Mouse (Mus musculus) gastrocnemius, adult 2 months (tissue): ENCODE data around the gene Iffo2. TPM values are rescaled to one million over a fixed set of nuclear protein-coding genes. Genes with fewer than 3 reads are reported as not detected.

ENCODE experiments used
- DNase-seq: peaks from one replicate; pipeline ENCODE4 v3.0.0; 2022
- H3K27ac ChIP-seq: fragments of 200-600 bp; 2 replicates; pipeline ENCODE4 v1.8.1; 2022; ENCODE audit warnings: mild to moderate bottlenecking
- H3K4me3 ChIP-seq: fragments of 200-600 bp; 2 replicates; pipeline ENCODE4 v1.8.1; 2022; ENCODE audit warnings: mild to moderate bottlenecking, moderate library complexity
- CTCF ChIP-seq: fragments of 200-600 bp; IDR thresholded peaks from 2 replicates; pipeline ENCODE4 v1.8.1; 2022; ENCODE audit warnings: antibody characterized with exemption, mild to moderate bottlenecking, moderate library complexity
- intact Hi-C: fragments of 180-260 bp; cut with DNase I; formaldehyde crosslinking; loops from one replicate; pipeline ENCODE4 v1.15.1; 2025
- total RNA-seq, 2 experiments: library from RNA; stranded (reverse); gene quantifications; 2 replicates each; pipeline ENCODE4 v1.2.3; 2021

Gene Iffo2
- total RNA-seq, 2 experiments from 2014 or later, result 2.1 to 2.5 TPM

GRCm38 (mm10) chr4:139605216-139605615, 74.9 kb downstream of the Iffo2 start:
- intact Hi-C loops, result no loop called here
- no peak for TF ChIP-seq CTCF
- Histone ChIP-seq H3K27ac (no peak overlapping the region), H3K4me3 (no peak overlapping the region)
- no peak for DNase-seq

- intact Hi-C loops, result no loop called here
- H3K27ac ChIP-seq, result peak overlapping the region; percentile 31
- H3K4me3 ChIP-seq, result no peak overlapping the region
- TF ChIP-seq CTCF, result no peak
- DNase-seq, result no peak
Observed at GRCm38 (mm10) chr4:139606732-139607131, 76.4 kb downstream of the Iffo2 start.

GRCm38 (mm10) chr4:139608975-139609374, 78.6 kb downstream of the Iffo2 start:
- Histone ChIP-seq H3K4me3 (no peak overlapping the region), H3K27ac (no peak overlapping the region)
- no peak for DNase-seq
- no peak for TF ChIP-seq CTCF
- intact Hi-C loops, result no loop called here

GRCm38 (mm10) chr4:139610954-139611353, 80.6 kb downstream of the Iffo2 start:
- TF ChIP-seq CTCF, result no peak
- Histone ChIP-seq H3K4me3 (no peak overlapping the region), H3K27ac (peak overlapping the region; percentile 69)
- DNase-seq, result no peak
- intact Hi-C loops, result loop anchor here (2.0 kb wide), 2 partner anchors 26 to 140 kb away; no protein-coding TSS in a partner anchor

- no peak for TF ChIP-seq CTCF
- intact Hi-C loops, result loop anchor here (2.0 kb wide), 2 partner anchors 25 to 141 kb away; no protein-coding TSS in a partner anchor
- Histone ChIP-seq H3K4me3 (peak overlapping the region; percentile 58), H3K27ac (peak overlapping the region; percentile 69)
- peak; percentile 84 for DNase-seq
Observed at GRCm38 (mm10) chr4:139611542-139611953, 81.2 kb downstream of the Iffo2 start.

- Histone ChIP-seq H3K4me3 (no peak overlapping the region), H3K27ac (no peak overlapping the region)
- intact Hi-C loops, result no loop called here
- no peak for TF ChIP-seq CTCF
- no peak for DNase-seq
Observed at GRCm38 (mm10) chr4:139614524-139615260, 84.3 kb downstream of the Iffo2 start.

GRCm38 (mm10) chr4:139616276-139617000, 86.1 kb downstream of the Iffo2 start:
- DNase-seq, result no peak
- Histone ChIP-seq H3K4me3 (peak overlapping the region; percentile 67), H3K27ac (peak overlapping the region; percentile 69)
- intact Hi-C loops, result no loop called here
- TF ChIP-seq CTCF, result no peak

- Histone ChIP-seq H3K4me3 (peak overlapping the region; percentile 67), H3K27ac (peak overlapping the region; percentile 69)
- no peak for TF ChIP-seq CTCF
- intact Hi-C loops, result no loop called here
- no peak for DNase-seq
Observed at GRCm38 (mm10) chr4:139617001-139617364, 86.6 kb downstream of the Iffo2 start.

- H3K27ac ChIP-seq, result no peak overlapping the region
- no peak overlapping the region for H3K4me3 ChIP-seq
- TF ChIP-seq CTCF, result no peak
- no peak for DNase-seq
- intact Hi-C loops, result no loop called here
Observed at GRCm38 (mm10) chr4:139619765-139620164, 89.4 kb downstream of the Iffo2 start.

- intact Hi-C loops, result no loop called here
- no peak for TF ChIP-seq CTCF
- peak; percentile 94 for DNase-seq
- Histone ChIP-seq H3K4me3 (peak within 1 kb of the TSS; percentile 84), H3K27ac (peak within 1 kb of the TSS; percentile 98)
Observed at GRCm38 (mm10) chr4:139622373-139623282, 92.3 kb downstream of the Iffo2 start, which contains the start of gene Aldh4a1. Gene Aldh4a1, plus strand, starts transcription at chr4:139622866.

- no peak for TF ChIP-seq CTCF
- no peak for DNase-seq
- H3K4me3 ChIP-seq, result peak overlapping the region; percentile 84
- peak overlapping the region; percentile 98 for H3K27ac ChIP-seq
- intact Hi-C loops, result no loop called here
Observed at GRCm38 (mm10) chr4:139623434-139624115, 93.2 kb downstream of the Iffo2 start.

GRCm38 (mm10) chr4:139624116-139624489, 93.8 kb downstream of the Iffo2 start:
- Histone ChIP-seq H3K27ac (peak overlapping the region; percentile 98; the same call in 1 of the 2 replicates), H3K4me3 (peak overlapping the region; percentile 84)
- intact Hi-C loops, result no loop called here
- no peak for DNase-seq
- TF ChIP-seq CTCF, result no peak
